Mouse (Mus musculus) ES-Bruce4 (cell line): ENCODE measurements around the gene Wnt10a. TPM values are rescaled to one million over a fixed set of nuclear protein-coding genes. Genes with fewer than 3 reads are reported as not detected.

Experiments used
- H3K27ac ChIP-seq: 2 replicates; pipeline ENCODE4 v1.5.1; 2012; ENCODE audit warnings: low read length, inconsistent platforms; ENCODE audit not compliant: insufficient read depth
- H3K27me3 ChIP-seq: 2 replicates; pipeline ENCODE4 v1.6.1; 2012; ENCODE audit warnings: mild to moderate bottlenecking, low read length, inconsistent platforms; ENCODE audit not compliant: control insufficient read depth, poor library complexity, insufficient read depth, severe bottlenecking
- H3K36me3 ChIP-seq: 2 replicates; pipeline ENCODE4 v1.6.1; 2012; ENCODE audit warnings: inconsistent platforms, mild to moderate bottlenecking, low read length, moderate library complexity; ENCODE audit not compliant: control insufficient read depth, poor library complexity, insufficient read depth, severe bottlenecking
- H3K4me1 ChIP-seq: one replicate; pipeline ENCODE4 v1.8.1; 2011; ENCODE audit warnings: low read length; ENCODE audit not compliant: control insufficient read depth, insufficient read depth
- H3K4me3 ChIP-seq: 2 replicates; pipeline ENCODE4 v1.5.1; 2011; ENCODE audit warnings: low read depth, mild to moderate bottlenecking, low read length
- H3K9ac ChIP-seq: 2 replicates; pipeline ENCODE4 v1.6.1; 2012; ENCODE audit warnings: low read depth, mild to moderate bottlenecking, inconsistent platforms; ENCODE audit not compliant: poor library complexity, severe bottlenecking
- H3K9me3 ChIP-seq: replicated peaks from 2 replicates; pipeline ENCODE4 v1.6.1; 2012; ENCODE audit warnings: mild to moderate bottlenecking, low read length, inconsistent platforms; ENCODE audit not compliant: control insufficient read depth, poor library complexity, insufficient read depth, severe bottlenecking
- CTCF ChIP-seq: IDR thresholded peaks from one replicate; pipeline ENCODE4 v1.8.1; 2011; ENCODE audit warnings: low read depth, low read length
- EP300 ChIP-seq: IDR thresholded peaks from 2 replicates; pipeline ENCODE4 v1.6.1; 2011; ENCODE audit warnings: low read depth, low read length; ENCODE audit not compliant: insufficient read depth
- POLR2A ChIP-seq: IDR thresholded peaks from one replicate; pipeline ENCODE4 v1.8.1; 2011; ENCODE audit warnings: low read length; ENCODE audit not compliant: insufficient read depth
- polyA plus RNA-seq: library from polyadenylated mRNA; stranded (reverse); fragments of >200 nt; gene quantifications from 2 replicates; pipeline ENCODE4 v1.2.4, GENCODE M21; 2011; ENCODE audit warnings: low read depth; ENCODE audit not compliant: missing spikeins, insufficient read depth, insufficient read length

Wnt10a gene
- polyA plus RNA-seq, 1 experiment, result 0.79 TPM

GRCm38 (mm10) chr1:74778934-74779486 is 12.3 kb upstream of the Wnt10a start:
- no peaks in the 10 kb centered on the region for H3K9me3 ChIP-seq
- no peak overlapping the region for H3K4me3 ChIP-seq
- no peak overlapping the region for H3K9ac ChIP-seq
- no peaks in the 10 kb centered on the region for H3K36me3 ChIP-seq
- H3K27me3 ChIP-seq, result no peaks in the 10 kb centered on the region; the same call in 1 of the 2 replicates
- TF ChIP-seq CTCF (no peak), EP300 (no peak), POLR2A (no peak)
- no peak overlapping the region for H3K27ac ChIP-seq
- H3K4me1 ChIP-seq, result peaks cover 9% of the 10 kb centered on the region

GRCm38 (mm10) chr1:74782045-74782444 is 9.3 kb upstream of the Wnt10a start:
- TF ChIP-seq CTCF, result no peak
- no peak for TF ChIP-seq POLR2A
- no peak for TF ChIP-seq EP300

GRCm38 (mm10) chr1:74783554-74783953 is 7.8 kb upstream of the Wnt10a start:
- Histone ChIP-seq H3K27me3 (no peaks in the 10 kb centered on the region; the same call in 1 of the 2 replicates), H3K4me1 (peaks cover 9% of the 10 kb centered on the region), H3K27ac (no peak overlapping the region), H3K36me3 (no peaks in the 10 kb centered on the region), H3K4me3 (peak overlapping the region; percentile 89), H3K9me3 (no peaks in the 10 kb centered on the region), H3K9ac (peak overlapping the region; percentile 30)
- no peak for TF ChIP-seq EP300
- TF ChIP-seq CTCF, result no peak

More at GRCm38 (mm10) chr1:74782045-74782444, 9.3 kb upstream of the Wnt10a start:
- no peak overlapping the region for H3K27ac ChIP-seq
- no peaks in the 10 kb centered on the region; the same call in 1 of the 2 replicates for H3K27me3 ChIP-seq
- H3K4me1 ChIP-seq, result peaks cover 9% of the 10 kb centered on the region
- peak overlapping the region; percentile 14 for H3K4me3 ChIP-seq
- H3K9me3 ChIP-seq, result no peaks in the 10 kb centered on the region
- no peak overlapping the region for H3K9ac ChIP-seq
- no peaks in the 10 kb centered on the region for H3K36me3 ChIP-seq

GRCm38 (mm10) chr1:74784041-74784759 is 7.1 kb upstream of the Wnt10a start:
- Histone ChIP-seq H3K4me1 (peaks cover 6% of the 10 kb centered on the region), H3K9me3 (no peaks in the 10 kb centered on the region), H3K27me3 (no peaks in the 10 kb centered on the region; the same call in 1 of the 2 replicates), H3K9ac (peak overlapping the region; percentile 22), H3K36me3 (no peaks in the 10 kb centered on the region), H3K4me3 (peak overlapping the region; percentile 89), H3K27ac (no peak overlapping the region)
- TF ChIP-seq CTCF, result peak; percentile 75
- TF ChIP-seq EP300, result no peak

GRCm38 (mm10) chr1:74787846-74788245 is 3.5 kb upstream of the Wnt10a start:
- Histone ChIP-seq H3K27me3 (peaks cover 7% of the 10 kb centered on the region), H3K9ac (no peak overlapping the region), H3K4me1 (no peaks in the 10 kb centered on the region), H3K4me3 (no peak overlapping the region), H3K36me3 (no peaks in the 10 kb centered on the region), H3K27ac (no peak overlapping the region), H3K9me3 (no peaks in the 10 kb centered on the region)
- TF ChIP-seq POLR2A (no peak), EP300 (no peak), CTCF (peak; percentile 58)

GRCm38 (mm10) chr1:74788603-74789176 is 2.6 kb upstream of the Wnt10a start:
- TF ChIP-seq CTCF (no peak), POLR2A (no peak), EP300 (no peak)
- no peaks in the 10 kb centered on the region for H3K9me3 ChIP-seq
- no peak overlapping the region for H3K27ac ChIP-seq
- no peak overlapping the region for H3K9ac ChIP-seq
- H3K4me3 ChIP-seq, result no peak overlapping the region
- H3K36me3 ChIP-seq, result no peaks in the 10 kb centered on the region
- H3K27me3 ChIP-seq, result peaks cover 10% of the 10 kb centered on the region
- no peaks in the 10 kb centered on the region for H3K4me1 ChIP-seq
